Mouse (Mus musculus): ENCODE data around the gene Olfr229.
"Not testable (repeated sequence)": the region's sequence is repeated elsewhere in the genome, so short reads cannot be mapped to it uniquely, and the experiment has no call there.

The Olfr229 gene

GRCm38 (mm10) chr9:39907036-39907435, at the start of gene Olfr229:
Gene Olfr229 (plus strand): TSS chr9:39907336.
- DNase-seq (ENCODE audit: low read depth, low spot score): no peak

GRCm38 (mm10) chr9:39866122-39866521, 41.0 kb upstream of the Olfr229 start, which contains the start of gene Olfr972:
Gene Olfr972 (plus strand): TSS chr9:39866422.
- no peak for DNase-seq (ENCODE audit: low read depth, low spot score)

- not testable (repeated sequence) for DNase-seq (ENCODE audit: low read depth, low spot score)
Observed at GRCm38 (mm10) chr9:39871986-39872385, 35.1 kb upstream of the Olfr229 start.

- DNase-seq (ENCODE audit: low read depth, low spot score): not testable (repeated sequence)
Observed at GRCm38 (mm10) chr9:39877541-39878396, 29.4 kb upstream of the Olfr229 start.

GRCm38 (mm10) chr9:39905106-39905505, 2.0 kb upstream of the Olfr229 start:
- DNase-seq (ENCODE audit: low read depth, low spot score): no peak

- no peak for DNase-seq (ENCODE audit: low read depth, low spot score)
Observed at GRCm38 (mm10) chr9:39909939-39910338, 2.8 kb downstream of the Olfr229 start.

GRCm38 (mm10) chr9:39927975-39928836, 21.1 kb downstream of the Olfr229 start:
- DNase-seq (ENCODE audit: low read depth, low spot score): not testable (repeated sequence)

- DNase-seq (ENCODE audit: low read depth, low spot score): not testable (repeated sequence)
Observed at GRCm38 (mm10) chr9:39928837-39929236, 21.7 kb downstream of the Olfr229 start.

GRCm38 (mm10) chr9:39937201-39937600, 30.1 kb downstream of the Olfr229 start, which contains the start of gene Olfr974:
Gene Olfr974 (plus strand): TSS chr9:39937501.
- DNase-seq (ENCODE audit: low read depth, low spot score): no peak

GRCm38 (mm10) chr9:39951946-39952345, 44.8 kb downstream of the Olfr229 start, which contains the start of gene Olfr975:
Gene Olfr975 (minus strand): TSS chr9:39952046.
- no peak for DNase-seq (ENCODE audit: low read depth, low spot score)

GRCm38 (mm10) chr9:39961033-39961432, 53.9 kb downstream of the Olfr229 start, which contains the start of gene Olfr976:
Gene Olfr976 (minus strand): TSS chr9:39961133.
- DNase-seq (ENCODE audit: low read depth, low spot score): not testable (repeated sequence)

Data from skeletal muscle tissue, adult 2 months (tissue).